ENCODE assay signal across 8 mouse cellular contexts in the genomic region with DNA sequence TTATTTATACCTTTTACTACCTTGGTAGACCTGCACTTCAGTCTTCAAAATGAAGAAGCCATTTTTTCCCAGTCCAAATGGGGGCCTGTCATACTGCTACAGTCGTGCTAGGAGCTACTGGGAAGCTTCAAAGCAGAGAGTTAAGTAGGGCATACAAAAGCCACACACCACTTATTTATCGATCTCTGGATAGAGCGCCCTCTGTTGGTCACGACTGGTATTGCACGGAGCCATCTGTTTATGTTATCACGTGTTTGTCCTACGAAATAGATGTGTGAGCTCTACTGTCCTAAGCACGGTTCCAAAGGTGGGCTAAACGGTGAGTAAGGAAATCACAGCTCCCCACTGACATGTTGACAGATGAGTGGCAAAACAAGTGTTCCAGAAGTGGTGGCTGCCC. TPM values are rescaled to one million over a fixed set of nuclear protein-coding genes. Genes with fewer than 3 reads are reported as not detected.
DNase-seq lines count a peak whose midpoint lies in the region; ATAC-seq and TF ChIP-seq lines count a peak whose summit lies in the region.

No protein-coding gene starts in this region.

- no peak overlapping the region for H3K9ac ChIP-seq in hindbrain, embryonic 12.5 days

- peak; percentile 64 for DNase-seq in hindbrain, embryonic 10.5 days (ENCODE audit: low spot score)
- DNase-seq in right cerebral cortex, adult 2 months (ENCODE audit: low spot score in 2 of 2): peak; percentile 11 to 18
- DNase-seq in right cerebral cortex, postnatal 14 days: no peak
- DNase-seq in splenic B cell, adult 2 months (ENCODE audit: low read depth, low spot score): peak; percentile 1
- no peak for DNase-seq in ovary, postnatal 10 days (ENCODE audit: low spot score)
- no peak for DNase-seq in Muller cell, postnatal 12 days (ENCODE audit: inconsistent ontology term)

- 8% methylated on average over 9 of the region's 9 CpGs for whole genome bisulfite sequencing in hindbrain, embryonic 10.5 days
- 9% methylated on average over 9 of the region's 9 CpGs for WGBS in hindbrain, embryonic 12.5 days

- H3K27me3 ChIP-seq in hindbrain, embryonic 10.5 days (ENCODE audit: insufficient read depth, poor library complexity, severe bottlenecking): no peaks in the 10 kb centered on the region
- no peaks in the 10 kb centered on the region for H3K27me3 ChIP-seq in hindbrain, embryonic 12.5 days
- H3K27me3 ChIP-seq in splenic B cell, adult 2 months (ENCODE audit: control insufficient read depth, insufficient read depth, low read length, poor library complexity, severe bottlenecking): no peaks in the 10 kb centered on the region

- TF ChIP-seq POLR2A in cortical plate, adult 2 months (IDR thresholded peaks at IDR 0.05; ENCODE audit: extremely low read depth, insufficient read depth, low read length): no peak

- H3K27ac ChIP-seq in hindbrain, embryonic 10.5 days: no peak overlapping the region
- H3K27ac ChIP-seq in hindbrain, embryonic 12.5 days: no peak overlapping the region
- no peak overlapping the region for H3K27ac ChIP-seq in cortical plate, adult 2 months (ENCODE audit: insufficient read depth, low read length)

- H3K4me2 ChIP-seq in hindbrain, embryonic 12.5 days (replicated peaks): no peak overlapping the region

- H3K4me3 ChIP-seq in hindbrain, embryonic 10.5 days: no peak overlapping the region
- no peak overlapping the region for H3K4me3 ChIP-seq in hindbrain, embryonic 12.5 days
- no peak overlapping the region for H3K4me3 ChIP-seq in cortical plate, adult 2 months (ENCODE audit: insufficient read depth, low read length)

- peak; percentile 57 for TF ChIP-seq CTCF in cortical plate, adult 2 months (IDR thresholded peaks at IDR 0.05; ENCODE audit: extremely low read depth, insufficient read depth, low read length)

- ATAC-seq in hindbrain, embryonic 12.5 days (ENCODE audit: low FRiP score): no peak

- H3K36me3 ChIP-seq in hindbrain, embryonic 10.5 days: no peaks in the 10 kb centered on the region
- H3K36me3 ChIP-seq in hindbrain, embryonic 12.5 days: no peaks in the 10 kb centered on the region
- H3K36me3 ChIP-seq in splenic B cell, adult 2 months (ENCODE audit: control insufficient read depth, insufficient read depth, low read length, poor library complexity, severe bottlenecking): no peaks in the 10 kb centered on the region

- peaks cover 6% of the 10 kb centered on the region; the same call in 1 of the 2 replicates for H3K4me1 ChIP-seq in hindbrain, embryonic 10.5 days (replicated peaks)
- peaks cover 1% of the 10 kb centered on the region; the same call in 1 of the 2 replicates for H3K4me1 ChIP-seq in hindbrain, embryonic 12.5 days
- H3K4me1 ChIP-seq in cortical plate, adult 2 months (ENCODE audit: control insufficient read depth, insufficient read depth, low read length): no peaks in the 10 kb centered on the region

- H3K9me3 ChIP-seq in hindbrain, embryonic 10.5 days: no peaks in the 10 kb centered on the region
- no peaks in the 10 kb centered on the region for H3K9me3 ChIP-seq in hindbrain, embryonic 12.5 days (replicated peaks)

RNA-seq across cellular contexts. Expression of gene Tcl1, which starts 36.2 kb away (rescaled TPM):
- not detected in 2 replicates for polyA plus RNA-seq in hindbrain, embryonic 10.5 days (2016; fragmentation: Nextera tagmentation; extraction: Ambion mirVana)
- not detected in 2 replicates for polyA plus RNA-seq in hindbrain, embryonic 12.5 days (2016; fragmentation: Nextera tagmentation; extraction: Ambion mirVana)
- polyA plus RNA-seq in cortical plate, adult 2 months (2012; rRNA removed): not detected in 2 replicates

RNA-seq across cellular contexts. Expression of gene Tcl1b4, which starts 57.0 kb away (rescaled TPM):
- polyA plus RNA-seq in hindbrain, embryonic 10.5 days (2016; fragmentation: Nextera tagmentation; extraction: Ambion mirVana): not detected in 2 replicates
- not detected in 2 replicates for polyA plus RNA-seq in hindbrain, embryonic 12.5 days (2016; fragmentation: Nextera tagmentation; extraction: Ambion mirVana)
- polyA plus RNA-seq in cortical plate, adult 2 months (2012; rRNA removed): not detected in 2 replicates

Comparison
In these comparisons a context has a peak if more than half of its experiments do, and no peak if none do; other contexts are left out.
1. DNase-seq: peak in hindbrain, embryonic 10.5 days (single experiment), right cerebral cortex, adult 2 months (2 of 2) and splenic B cell, adult 2 months (single experiment); none in right cerebral cortex, postnatal 14 days (single experiment), ovary, postnatal 10 days (single experiment) and Muller cell, postnatal 12 days (single experiment).